Mouse (Mus musculus) kidney, postnatal 25 days (tissue): ENCODE data around the gene Nrn1.
A peak's percentile ranks its signal among the peaks of the same experiment; 100 is the strongest.

Source experiments
- DNase-seq, 2 experiments: peaks; one replicate each; pipeline ENCODE4 v3.0.0; 2021; ENCODE audit warnings: mixed read lengths in 2 of 2

Gene Nrn1

DNA sequence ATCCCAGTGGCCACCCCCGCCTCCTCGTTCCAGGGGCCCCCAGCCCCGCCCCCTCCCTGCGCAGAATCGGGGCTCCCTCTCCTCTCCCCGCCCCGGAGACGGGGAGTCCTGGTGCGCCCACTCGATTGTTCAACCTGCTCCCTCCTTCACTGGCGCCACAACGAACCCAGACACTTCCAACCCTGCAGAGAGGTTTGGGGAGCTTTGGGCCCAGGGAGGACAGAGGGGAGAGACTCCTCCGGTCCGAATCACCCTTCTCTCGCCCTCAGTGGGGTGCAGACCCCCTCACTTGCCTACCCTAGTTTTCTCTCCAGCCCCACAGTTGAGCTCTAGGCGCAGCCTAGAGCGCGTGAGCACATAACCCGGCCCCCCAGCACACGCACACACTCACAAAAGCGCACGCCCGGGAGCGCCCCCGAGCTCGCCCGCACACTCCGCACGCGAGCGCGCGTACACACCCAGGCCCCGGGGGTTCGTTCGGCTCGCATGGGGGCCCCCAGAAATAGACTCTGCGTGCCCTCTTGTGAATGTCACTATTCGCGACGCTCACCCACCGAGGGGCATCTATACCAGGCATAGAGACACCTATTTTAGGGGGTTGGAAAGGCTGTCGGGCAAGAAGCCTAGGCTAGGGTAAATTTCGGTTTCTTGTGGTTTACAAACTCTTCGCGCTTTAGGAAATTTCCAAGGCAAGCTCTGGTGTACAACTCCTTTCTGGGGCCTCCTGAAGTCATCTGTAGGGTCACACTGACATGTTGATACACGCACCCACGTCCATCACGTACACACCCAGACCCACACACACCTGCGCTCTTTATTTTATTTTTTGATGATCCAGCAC lies at the start of gene Nrn1:
Gene Nrn1, minus strand, starts transcription at position 401 of the 841 bp plus-strand sequence.
- no peak for DNase-seq

DNA sequence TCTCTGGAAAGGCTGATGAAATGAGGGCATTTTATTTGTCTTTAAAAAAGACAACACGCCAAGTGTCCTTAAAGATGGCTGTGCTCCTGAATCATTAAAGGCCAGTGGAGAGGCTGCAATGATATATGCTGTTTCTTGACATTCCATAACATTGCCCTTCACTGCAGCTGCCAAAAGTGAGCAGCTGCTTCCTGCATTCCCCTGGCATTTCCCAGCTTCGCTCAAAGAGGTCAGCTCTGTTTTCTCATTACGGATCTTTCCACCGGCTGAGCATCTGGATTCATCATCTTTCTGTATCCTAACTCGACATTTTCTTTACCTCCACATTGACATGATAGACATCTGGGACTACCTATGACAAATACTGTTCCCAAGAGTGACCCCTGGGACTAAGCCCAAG lies 44.7 kb upstream of the Nrn1 start:
- DNase-seq, result no peak

DNA sequence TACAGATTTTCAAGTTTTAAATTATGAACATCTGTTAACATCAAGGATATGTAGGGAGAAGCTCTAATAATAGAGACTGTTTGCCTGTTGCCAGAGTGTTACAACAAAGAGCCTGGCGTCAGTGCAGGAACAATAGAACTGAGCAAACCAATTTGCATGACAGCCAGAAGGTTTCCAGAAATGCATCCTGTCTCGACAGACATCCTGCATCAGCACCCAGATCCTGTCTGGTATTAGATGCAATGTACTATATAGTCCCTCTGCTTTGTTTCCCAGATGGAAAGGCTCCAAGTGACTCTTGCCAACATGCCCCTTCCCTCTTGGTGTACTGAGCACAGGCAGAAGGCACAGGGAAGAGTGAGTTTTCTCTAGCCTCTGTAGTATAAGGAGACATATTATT lies 31.9 kb upstream of the Nrn1 start:
- DNase-seq, result no peak

DNA sequence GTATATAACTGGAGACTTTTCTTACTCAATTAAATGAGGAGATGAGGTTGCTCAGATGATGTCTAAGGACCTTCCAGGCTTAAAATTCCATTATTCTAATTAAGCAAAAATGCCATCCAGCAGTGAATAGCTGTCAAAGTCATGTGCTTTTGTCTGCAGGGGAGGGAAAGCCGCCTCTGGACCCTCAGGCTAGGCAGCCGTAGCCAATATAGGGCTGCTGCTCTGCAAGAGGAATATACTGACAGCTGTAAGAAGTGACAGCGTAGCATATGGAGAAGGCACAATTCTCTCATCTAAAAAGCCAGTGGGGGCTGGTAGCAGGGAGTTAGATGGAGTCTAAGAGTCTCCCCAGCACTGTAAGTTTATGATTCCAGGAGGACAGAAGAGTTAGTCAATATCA lies 16.9 kb upstream of the Nrn1 start:
- no peak for DNase-seq

DNA sequence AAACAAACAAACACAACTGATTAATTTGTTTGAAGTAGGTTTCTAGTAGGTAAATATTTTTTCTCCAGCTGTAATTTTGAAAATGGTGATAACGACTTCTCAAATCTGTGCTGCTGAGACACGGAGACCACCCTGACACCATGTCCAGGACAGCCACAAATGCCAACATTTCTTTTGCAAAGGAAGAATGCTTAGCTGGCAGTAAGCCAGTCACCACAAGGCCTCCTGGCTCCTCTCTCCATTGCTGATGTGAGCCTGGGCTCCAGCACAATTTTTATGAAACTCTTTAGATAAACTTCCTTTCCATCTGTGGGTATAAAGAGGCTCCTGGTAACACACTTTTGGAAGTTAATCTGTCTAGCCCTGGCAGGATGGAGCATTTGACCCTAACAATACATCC lies 15.1 kb upstream of the Nrn1 start:
- no peak for DNase-seq

DNA sequence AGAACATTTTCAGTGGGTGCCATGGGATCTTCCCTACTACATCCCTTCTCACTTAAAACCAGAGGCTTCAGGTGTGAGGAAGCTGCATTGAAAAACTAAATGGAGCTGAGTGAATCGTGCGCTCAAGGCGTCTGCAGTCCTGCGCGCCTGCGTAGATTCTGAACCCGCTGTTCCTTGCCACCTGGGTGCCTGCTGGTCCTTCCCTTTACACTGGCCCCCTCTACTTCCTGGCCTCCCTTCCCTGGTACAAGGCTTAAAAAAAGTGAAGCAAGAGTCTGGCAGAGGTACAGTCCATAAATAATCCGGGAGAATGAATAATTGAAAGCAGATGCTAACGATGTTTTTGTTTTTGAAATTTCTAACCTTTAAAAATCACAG lies 1.7 kb upstream of the Nrn1 start:
- DNase-seq, result no peak

DNA sequence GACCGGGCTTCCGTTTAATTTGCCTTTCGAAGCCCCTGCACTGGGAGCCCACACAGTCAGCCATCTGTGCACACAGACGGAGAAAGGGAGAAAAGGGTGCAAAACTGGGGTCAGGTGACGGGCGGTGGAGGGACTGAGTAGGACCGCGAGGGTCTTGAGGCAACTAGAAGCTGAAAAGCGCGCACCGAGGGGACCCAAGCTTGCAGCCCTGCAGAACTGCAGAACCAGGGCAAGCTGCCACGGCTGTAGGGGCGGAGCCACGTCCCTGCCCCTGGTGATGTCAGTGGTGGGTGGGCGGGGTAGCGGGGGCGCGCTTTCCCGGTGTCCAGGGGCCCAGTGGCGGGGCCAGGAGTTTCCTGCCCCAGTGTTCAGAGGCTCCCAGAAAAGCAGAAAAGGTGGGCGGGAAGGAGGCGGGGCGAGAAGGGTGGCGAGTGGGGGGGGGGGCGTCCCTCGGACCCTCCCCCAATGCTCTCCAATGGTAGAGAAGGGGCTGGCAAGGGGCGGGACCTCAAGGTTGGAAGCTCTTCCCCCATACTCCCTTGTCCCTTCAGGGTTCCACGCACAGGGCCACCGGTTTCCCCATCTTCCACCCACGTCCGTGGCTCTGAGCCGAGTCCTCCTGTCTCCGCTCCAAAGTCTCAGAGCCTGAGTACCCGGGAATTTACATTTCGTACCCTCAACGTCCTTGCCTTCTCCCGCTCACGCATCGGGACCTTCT lies 1.1 kb upstream of the Nrn1 start:
- no peak for DNase-seq

DNA sequence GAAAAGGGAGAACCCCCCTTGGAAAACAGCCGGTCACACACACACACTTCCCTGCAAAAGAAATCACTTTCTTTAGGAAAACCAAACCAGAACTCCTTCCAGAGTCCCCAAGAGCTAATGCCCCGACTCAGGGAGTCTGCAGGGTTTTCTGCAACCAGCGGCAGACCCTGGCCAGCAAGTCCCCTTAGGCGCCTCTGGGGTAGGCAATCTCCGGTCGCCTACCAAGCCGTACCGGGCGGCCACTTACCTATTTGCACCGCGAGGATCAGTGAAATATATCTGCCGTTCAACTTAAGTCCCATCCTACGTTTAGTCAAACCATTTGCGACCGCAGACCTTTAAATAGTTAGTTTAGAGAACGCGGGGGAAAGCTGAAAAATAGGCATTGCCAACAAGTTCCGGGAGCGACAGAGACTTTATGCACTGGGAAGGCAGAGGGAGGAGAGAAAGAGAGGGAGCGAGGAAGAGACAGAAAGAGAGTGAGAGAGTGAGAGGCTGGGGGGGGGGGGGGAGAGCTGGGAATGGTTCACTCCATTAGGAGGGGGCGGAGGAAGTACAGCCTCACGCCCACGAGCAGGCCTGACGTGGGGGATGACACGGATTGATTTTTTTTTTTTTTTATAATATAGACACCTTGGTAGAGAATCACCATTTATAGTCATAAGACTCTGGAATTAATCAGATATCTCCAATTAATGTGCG lies 791 bp downstream of the Nrn1 start:
- DNase-seq, result no peak

DNA sequence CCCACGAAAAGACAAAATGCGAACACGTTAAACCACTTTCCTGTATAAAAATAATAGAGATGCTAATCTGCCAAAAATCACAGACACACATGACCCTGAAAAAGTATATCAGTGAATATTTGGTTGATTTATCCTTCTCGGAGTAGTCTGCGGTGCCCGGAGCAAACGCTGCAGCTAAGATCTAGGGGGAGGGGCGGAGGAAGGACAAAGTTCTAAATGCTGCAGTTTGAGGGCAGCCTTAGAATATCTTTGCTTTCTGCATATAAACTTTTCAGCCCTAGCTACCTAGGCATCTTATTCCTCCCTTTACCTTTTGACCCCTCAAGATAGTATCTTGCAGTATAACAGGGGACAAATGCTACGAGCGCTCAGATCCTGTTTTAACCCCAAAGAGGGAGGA lies 1.4 kb downstream of the Nrn1 start:
- DNase-seq, result no peak

DNA sequence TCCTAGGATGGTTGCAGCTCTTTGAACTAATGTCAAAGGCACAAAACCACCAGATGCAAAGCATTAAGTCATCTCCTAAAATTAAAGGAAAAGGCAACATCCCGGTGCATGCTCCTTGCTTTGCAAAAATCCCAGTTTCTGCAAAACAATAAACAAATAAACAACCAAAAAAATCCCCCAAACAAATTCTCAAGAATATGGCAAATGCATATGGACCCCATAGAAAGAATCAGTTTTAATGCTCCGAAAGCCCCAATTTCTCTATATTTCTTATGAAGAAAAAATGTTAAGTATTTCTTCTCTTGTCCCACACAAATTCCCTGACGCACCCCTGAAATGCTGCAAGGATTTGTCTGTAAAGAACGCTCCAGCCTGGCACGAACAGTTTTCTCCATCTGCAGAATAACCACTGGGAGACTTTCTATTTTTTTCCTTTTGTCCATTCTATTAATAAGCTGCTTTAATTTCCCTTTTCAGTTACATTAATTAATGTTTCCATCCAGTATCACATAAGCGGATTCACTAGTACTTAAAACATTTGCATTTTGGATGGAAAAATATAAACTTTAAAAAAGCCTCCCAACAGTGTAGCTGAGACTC lies 1.9 kb downstream of the Nrn1 start:
- no peak for DNase-seq

DNA sequence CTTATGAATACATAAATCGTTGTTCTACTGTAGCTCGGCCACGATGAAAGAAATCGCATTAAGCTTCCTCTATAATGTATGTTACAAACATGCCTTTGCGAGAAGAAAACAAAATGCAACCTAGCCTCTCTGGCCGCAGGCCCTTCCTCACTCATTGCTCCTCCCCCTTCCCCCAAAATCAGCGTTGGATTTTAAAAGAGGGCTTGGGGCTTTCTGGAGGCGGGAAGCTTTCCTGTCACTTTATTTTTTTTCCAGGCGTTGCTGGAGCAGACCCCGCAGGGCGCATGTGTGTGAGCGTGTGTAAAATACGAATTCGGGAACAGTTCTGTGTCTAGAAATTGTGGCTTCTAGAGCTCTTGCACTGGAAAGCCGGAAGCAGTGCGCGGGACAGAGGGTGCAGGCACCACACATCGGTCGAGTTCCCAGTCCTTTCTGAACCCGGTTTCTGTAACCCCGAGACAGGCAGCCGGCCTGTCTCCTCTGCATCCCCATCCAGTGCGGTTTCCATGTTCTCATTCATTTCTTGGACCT lies 2.9 kb downstream of the Nrn1 start:
- no peak for DNase-seq

DNA sequence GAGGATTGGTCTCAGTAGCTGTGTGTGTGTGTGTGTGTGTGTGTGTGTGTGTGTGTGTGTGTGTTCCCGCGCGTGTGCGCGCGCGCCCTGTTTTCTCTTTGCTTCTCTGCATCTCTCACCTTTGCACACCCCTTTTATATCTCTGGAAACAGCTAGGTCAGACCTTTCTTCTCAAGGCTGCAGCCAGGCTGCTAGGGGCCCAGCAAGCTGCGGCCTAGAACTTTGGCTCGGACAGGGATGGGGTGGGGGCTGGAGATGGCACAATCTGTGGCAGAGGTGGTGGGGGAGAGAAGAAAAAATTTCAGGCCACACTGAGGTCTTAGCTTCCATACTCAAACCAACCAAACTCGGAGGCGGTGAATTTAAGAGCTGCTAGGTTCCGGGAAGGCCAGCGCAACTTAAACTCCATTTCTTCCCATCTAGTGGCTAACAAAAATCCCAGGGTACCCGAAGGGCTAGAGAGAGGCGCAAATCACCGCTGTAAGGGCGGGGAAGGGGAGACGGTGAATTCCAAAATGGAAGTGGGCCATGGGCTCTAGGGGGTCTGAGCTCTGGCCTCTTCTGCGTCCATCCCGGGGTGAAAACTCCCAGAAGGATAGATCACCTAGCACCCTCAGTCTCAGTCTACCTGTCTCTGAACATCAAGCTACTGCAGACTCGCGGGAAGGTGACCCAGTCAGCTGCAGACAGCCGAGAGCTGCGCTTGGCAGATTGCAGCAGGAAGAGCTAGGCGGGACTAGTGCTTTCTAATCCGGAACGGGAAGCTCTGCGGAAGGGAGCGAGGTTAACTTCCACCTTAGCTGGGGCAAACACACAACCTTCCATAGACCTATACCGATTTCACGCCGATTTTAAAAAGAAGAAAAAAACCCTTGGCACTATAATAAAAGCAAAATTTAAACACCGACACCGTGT lies 3.7 kb downstream of the Nrn1 start:
- DNase-seq, result peak in 1 of 2 experiments; percentile 60

DNA sequence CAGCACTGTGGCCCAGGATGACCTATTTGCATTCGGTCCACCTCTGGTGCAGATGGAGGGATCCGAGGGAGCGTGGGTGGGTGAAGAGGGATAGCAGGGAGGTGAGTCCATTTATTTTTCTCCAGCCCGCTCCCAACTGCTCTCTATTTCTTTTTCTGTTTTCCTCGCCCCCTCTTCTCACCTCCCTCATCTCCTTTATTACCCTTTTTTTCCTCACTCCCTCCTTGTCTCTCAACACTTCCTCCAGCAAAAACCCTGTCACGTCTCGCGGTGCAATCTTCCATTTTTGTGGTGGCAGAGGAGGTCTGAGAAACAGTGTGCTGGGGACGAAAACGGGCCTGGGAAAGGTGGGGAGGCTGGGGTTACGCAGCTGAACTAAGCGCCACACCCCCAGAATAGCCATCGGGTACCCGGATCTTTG lies 4.6 kb downstream of the Nrn1 start:
- DNase-seq, result no peak

DNA sequence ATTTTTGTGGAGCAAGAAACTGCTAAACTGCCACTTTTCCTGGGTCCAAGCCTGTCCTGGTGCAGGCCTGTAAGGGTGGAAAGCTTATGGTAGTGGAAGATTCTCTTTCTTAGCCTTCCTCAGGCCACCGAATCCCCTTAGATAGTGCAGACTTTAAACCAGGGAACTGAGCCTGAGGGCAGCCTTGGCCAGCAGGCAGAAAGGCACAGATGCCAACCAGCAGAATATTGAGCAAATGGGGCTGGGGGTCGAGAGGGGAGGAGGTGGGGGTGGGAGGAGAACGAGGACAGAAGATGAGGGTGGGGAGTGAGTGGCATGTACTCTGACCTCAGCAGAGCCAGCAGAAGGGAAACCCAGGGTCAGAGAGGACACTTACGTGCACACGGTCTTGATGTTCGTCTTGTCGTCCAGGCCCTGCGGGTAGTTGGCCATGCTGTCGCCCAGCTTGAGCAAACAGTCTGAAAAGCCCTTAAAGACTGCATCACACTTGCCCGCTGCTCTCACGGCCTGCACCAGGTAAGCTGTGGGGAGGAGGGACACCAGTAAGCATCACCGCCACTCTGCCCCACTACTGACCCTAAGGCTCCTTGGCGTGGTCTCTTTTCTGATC lies 5.1 kb downstream of the Nrn1 start:
- DNase-seq, result no peak

DNA sequence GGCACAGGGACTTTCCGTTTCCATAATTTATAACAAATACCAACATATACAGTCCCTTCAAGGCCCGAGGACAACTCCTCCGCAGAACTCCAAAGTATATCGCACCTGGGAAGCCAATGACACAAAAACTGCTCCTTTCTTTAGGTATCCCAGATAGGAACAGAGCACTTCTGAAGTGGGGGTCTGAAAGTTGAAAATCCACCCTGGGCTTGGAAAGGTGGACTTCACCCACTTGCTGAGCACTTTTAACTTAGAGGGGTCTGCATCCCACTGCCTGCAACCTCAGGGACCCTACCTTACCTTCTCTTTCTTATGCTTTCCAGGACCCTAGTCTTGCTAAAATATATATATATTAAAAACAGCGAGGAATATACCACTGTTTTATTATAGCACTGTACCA lies 6.4 kb downstream of the Nrn1 start:
- DNase-seq, result no peak

DNA sequence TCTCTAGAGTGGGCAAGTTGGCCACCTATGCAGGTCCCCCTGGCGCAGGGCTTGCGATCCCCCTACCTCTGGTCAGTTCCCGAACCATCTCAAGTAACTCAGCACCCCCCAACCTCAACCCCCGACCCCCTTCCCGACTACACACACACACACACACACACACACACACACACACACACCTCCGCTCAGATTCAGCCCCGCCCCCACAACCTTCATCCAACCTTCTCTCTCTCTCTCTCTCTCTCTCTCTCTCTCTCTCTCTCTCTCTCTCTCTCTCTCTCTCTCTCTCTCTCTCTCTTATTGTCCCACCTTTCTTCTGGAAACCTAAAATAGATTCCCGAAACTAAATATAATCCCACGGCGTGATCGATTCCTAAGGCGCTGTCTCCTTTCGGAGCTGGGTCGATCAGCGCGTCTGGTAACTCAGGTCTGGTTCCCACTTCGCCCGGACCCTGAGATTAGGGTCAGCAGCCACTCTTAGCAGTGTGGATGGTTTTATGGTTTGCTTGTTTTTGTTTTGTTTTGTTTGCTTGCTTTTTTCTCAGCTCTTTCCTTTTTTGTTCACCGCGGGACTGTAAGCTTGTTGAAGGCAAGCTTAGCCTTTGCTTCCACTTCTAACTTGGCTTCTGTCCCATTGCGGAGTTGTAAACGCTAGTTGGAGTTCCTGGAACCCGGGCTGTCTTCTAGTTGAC lies 7.0 kb downstream of the Nrn1 start:
- DNase-seq, result no peak

DNA sequence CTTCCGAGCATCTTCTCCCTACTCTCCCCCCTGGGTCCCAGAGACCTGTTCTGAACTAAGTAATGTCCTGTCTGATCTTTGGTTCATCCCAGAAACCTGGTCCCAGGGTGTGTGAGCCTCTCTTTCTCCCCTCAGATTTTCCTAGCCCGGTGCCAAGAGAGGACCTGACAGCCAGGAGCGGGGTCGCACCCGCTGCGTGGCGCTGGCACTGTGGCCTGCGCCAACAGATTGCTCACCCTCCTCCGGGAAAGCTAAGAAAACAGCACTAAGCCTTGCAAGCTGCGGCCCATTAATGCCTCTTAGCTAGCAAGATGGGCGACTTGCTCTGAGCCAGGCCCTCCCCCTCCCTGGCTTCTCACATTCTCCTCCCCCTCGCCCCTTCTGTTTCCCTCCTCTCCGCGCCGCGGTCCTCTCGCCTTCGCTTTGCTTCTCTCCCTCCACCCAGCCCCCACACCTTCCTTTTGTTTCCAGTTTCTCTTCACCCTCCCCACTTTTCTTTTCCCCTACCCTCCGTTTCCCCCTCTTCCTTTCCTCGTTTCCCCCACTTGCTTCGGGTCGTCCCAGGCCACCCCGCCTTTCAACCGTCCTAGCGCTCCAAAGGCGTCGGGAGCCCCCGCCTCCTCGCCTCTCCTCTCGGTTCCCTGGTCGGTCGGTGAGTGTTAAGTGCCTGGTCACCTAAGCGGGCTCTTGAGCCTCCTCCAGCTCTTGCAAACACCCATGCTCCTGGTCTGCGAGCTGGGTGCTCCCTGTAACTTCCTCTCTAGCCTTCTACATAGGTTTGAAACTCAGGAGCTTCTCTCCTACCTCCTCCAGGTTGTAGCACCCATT lies 7.8 kb downstream of the Nrn1 start:
- no peak for DNase-seq

DNA sequence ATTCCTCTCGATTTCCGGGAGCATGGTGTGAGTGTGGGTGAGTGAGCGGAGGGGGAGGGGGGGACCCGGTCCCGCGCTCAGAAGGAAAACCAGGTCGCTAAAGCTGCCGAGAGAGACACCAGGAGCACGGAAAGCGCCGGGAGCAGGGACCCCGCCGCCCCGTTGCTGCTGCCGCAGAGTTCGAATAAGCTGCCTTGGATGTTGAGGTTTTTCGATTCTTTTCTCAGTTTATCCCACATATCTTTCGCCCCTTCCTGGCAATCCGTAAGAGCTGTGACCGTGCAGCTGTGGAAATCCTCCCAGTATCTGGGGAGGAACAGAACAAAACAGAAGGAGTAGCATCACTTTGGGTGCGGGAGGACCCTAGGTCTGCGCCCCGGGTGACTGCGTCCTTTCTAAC lies 8.4 kb downstream of the Nrn1 start:
- DNase-seq, result no peak

DNA sequence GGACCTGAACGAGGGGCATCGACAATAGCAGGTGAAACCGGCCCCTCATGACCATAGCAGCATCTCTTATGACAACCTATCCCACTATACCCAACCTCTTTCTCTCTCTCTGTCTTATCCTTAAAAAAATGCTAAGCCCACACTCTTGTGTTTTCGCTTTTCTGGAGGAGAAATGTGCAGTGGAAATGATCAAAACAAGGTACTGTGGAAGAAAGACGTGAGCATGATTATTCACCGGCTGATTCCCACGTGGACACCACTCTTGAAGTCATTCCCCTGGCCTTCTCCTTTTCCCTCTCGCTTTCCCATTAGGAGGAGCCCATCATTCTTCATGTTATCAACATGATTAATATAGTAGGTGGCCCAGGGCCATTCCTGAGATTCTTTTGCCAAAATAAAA lies 9.1 kb downstream of the Nrn1 start:
- no peak for DNase-seq
